Mouse (Mus musculus) lung, postnatal 0 days (tissue): ENCODE measurements around the gene Rab15.

Experiments used
- CTCF ChIP-seq: IDR thresholded peaks from 2 replicates; pipeline ENCODE4 v1.5.1; 2016; ENCODE audit warnings: antibody characterized with exemption, mild to moderate bottlenecking
- EP300 ChIP-seq: IDR thresholded peaks from 2 replicates; pipeline ENCODE4 v1.6.1; 2016; ENCODE audit warnings: antibody characterized with exemption, mild to moderate bottlenecking, control low read depth

GRCm38 (mm10) chr12:76839298-76839697, 16.6 kb upstream of the Rab15 start:
- TF ChIP-seq EP300 (no peak), CTCF (no peak)
